Mouse (Mus musculus) gastrocnemius, postnatal 36 days (tissue): ENCODE measurements at regions not wholly inside any gene's neighbourhood (a gene's known extent, or its start where the extent isn't known, plus 50 kb on each side); places are given as distances from the start of the nearest gene placed in this dataset.

ENCODE experiments used
- DNase-seq, 2 experiments: peaks; one replicate each; pipeline ENCODE4 v3.0.0; 2022
- intact Hi-C: fragments of 180-260 bp; cut with DNase I; formaldehyde crosslinking; loops from one replicate; pipeline ENCODE4 v1.15.1; 2025

- intact Hi-C loops, result loop anchor here (5.0 kb wide), 1 partner anchor 108 kb away; no protein-coding TSS in a partner anchor
- DNase-seq, result no peak
Observed at GRCm38 (mm10) chr2:133614672-133615071, 62.7 kb downstream of the Bmp2 start.

DNA sequence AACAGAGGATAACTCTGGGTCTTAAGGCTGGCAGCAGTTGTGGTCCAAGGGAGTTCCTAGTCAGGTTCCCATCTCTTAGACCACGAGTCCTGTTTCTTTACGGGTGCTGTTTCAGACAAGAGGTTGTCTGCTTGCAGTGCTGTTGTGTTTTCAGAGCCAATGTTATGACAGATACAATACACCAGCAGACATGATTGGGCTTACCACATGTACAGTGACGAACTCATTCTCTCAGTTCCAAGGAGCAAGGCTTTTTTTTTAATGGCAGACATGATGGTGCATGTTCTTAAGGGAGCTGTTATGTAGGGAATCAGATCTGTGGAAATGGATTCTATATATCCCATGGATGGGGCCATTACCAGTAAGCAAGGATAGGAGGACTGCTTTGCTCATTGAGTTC, 63.3 kb downstream of the Bmp2 start:
- no peak for DNase-seq
- intact Hi-C loops, result no loop called here

DNA sequence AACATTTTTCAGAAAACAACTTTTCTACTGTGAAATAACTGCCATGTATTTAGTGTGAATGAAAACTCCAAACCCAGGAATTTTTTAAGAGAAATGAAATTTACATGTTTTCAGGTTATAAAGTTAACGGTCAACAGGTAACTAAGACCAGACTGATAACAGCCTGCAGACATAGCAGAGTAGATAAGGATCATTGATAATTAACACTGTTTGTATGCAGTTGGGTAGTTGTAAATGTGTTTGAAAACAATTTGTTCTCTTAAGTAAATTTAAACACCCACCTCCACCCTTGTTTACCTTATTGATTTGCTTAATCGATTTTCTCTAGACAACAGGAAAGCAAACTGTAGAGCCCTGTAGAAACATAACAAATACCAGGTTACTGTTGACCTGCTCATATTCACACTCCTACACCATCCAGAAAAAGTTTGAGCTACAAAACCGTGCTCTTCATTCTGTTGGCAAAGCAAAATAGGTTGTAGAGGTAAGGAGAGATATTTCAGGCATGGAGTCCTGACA, 65.4 kb downstream of the Bmp2 start:
- intact Hi-C loops, result no loop called here

DNA sequence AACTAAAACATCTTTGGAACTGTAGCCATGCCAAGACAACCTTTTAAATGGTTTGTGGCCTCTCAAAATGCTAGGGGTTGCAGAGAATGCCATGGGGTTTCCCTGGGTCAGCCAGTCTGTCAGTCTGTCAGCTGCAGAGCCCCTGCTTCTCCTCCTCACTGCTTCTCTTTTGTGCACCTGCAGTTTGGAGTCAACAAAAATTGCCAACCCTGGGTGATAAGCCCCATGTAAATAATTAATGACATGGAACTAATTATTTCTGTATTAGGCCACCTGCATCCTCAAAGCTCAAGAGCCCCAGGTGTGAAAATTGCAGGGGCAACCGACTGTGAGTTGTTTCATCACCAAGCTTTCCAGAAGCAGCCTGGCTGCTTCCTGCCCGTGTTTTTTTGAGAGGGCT, 70.6 kb downstream of the Bmp2 start:
- intact Hi-C loops, result no loop called here
- no peak for DNase-seq

More for the DNA sequence above, 65.4 kb downstream of the Bmp2 start:
- DNase-seq, result no peak

DNA sequence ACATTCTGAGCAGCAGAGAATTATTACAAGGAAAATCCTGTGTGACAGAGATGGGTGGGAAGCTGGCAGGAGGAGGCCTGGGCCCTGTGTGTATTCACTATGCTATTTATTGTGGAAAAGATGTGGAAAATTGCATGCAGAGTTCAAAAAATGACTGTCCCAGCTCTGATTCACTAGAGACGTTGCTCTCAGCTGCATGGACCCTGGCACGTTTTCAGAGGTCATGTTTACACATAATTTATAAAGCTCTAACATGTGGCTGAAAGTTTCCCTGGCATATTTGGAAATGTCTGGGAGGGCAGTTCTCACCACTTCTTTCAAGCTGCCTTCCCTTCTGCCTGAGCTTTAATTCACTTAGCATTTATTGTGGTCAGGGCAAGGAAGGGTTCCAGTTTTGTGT, 73.6 kb downstream of the Bmp2 start:
- intact Hi-C loops, result no loop called here

GRCm38 (mm10) chr2:133628874-133629273, 76.9 kb downstream of the Bmp2 start:
- intact Hi-C loops, result no loop called here
- no peak for DNase-seq

More for the DNA sequence above, 73.6 kb downstream of the Bmp2 start:
- DNase-seq, result no peak

GRCm38 (mm10) chr2:133635434-133635833, 83.5 kb downstream of the Bmp2 start:
- intact Hi-C loops, result no loop called here
- no peak for DNase-seq

GRCm38 (mm10) chr2:133649874-133650481, 98.0 kb downstream of the Bmp2 start:
- intact Hi-C loops, result no loop called here
- no peak for DNase-seq

DNA sequence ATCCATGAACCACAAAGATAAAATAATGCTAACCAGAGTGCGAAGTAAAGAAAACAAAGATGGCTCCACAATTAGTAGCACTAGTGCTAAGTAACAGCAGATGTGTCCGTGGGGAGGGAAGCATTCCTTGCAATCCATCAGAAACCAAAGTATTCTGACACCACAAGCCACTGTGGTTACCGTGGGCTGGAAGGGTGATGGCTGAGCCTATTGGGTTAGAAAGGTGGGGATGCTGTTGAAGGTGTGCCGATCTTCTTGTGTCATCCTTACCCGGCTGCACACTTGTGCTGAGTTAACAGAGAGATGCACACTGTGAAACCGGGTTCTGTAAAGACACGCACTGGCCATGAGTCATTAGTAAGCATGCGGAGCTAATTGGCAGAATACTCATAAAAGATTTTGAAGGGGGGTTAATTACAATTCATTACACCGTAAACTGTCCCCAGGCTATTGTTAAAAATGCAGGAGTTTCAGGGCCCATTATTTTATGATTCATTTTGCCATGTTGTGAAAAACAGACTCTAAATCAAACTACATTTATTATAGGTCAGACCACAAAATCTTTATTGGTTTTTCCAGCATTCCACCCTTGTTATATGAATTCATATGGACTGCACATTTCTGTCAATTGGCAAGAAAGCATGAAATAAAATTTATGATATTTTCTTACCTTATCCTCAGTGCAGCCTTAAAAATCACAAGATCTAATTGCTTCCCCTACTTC, 114.5 kb downstream of the Bmp2 start:
- intact Hi-C loops, result no loop called here
- no peak for DNase-seq

DNA sequence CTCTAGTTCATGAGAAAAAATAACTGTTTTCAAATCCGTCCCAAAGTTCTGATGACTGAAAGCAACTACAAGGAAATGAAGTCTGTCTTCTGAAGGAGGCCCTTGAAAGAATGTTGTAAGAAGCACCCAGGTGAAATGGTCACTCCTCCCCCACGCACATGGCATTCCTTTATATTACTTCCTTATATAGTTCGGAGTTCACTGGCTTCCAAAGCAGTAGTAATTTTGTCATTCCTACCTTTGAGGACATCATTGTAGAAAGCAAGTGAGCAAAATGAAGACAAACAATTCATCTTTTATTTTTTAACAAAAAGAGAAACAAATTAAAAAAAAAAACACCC, 115.1 kb downstream of the Bmp2 start:
- intact Hi-C loops, result no loop called here
- no peak for DNase-seq

- intact Hi-C loops, result no loop called here
- peak; percentile 7 to 16 for DNase-seq
Observed at GRCm38 (mm10) chr2:133669821-133670220, 117.9 kb downstream of the Bmp2 start.

DNA sequence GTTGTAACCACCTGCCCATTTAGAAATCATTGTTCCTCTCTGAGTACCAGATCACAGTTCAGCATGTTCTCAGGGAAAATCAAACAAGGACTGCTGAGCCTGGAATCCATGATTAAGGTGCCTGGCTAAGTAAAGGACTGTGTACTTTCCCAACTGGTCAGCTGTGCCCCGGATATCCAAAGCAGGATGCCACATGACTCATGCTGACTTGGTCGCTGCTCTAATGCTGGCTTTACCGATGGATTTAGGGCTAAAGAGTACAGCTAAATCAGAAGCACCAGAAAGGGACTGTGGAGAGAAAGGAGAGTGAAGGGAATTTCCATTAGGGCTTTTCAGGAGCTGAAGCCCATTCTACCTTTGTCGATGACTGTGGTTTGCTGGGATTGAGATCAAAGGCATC, 119.6 kb downstream of the Bmp2 start:
- DNase-seq, result no peak
- intact Hi-C loops, result no loop called here

DNA sequence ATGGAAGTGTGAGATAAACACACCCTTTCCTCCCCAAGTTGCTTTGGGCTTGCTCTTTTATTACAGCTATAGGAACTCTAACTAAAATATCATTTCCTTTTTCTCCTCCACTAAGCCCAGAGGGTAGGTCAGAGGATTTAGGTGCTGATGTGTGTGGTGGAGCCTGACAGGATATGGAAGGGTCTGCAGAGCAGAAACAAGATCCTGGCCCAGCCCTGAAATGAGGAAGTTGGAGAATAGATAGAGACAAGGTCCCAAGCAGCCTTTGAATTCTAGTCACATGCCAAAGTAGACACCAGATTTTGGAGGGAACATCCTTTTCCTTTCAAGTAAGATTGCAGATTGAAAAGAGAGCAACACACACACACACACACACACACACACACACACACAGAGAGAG, 132.4 kb downstream of the Bmp2 start:
- DNase-seq, result no peak
- intact Hi-C loops, result no loop called here

DNA sequence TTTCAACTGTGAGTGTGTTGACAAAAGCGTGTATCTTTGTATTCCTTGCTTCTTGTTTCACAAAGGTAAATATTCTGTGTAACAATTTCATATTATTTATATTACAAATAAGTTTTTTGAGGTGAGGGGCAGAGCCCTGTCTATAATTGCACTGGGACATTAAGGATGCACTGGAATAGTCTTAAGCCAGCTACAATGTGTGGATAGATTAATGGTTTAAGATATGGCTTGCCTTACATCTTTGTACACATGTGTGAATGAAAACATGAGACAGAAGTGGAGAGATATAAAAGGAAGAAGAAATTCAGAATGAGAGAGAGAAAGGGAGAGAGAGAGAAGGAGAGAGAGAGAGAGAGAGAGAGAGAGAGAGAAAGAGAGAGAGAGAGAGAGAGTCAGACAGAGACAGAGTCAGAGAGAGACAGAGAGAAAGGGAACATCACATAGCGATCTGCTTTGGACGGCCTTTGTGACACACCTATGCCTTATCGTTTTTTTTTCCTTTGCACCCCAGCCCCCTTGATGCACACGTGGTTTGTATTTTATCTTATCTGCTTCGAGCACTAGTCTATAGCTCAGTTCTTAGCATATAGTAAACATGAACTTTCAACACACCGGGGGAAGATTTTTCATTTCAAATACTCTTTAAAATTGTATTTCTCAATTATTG, 136.3 kb downstream of the Bmp2 start:
- intact Hi-C loops, result no loop called here
- DNase-seq, result no peak

DNA sequence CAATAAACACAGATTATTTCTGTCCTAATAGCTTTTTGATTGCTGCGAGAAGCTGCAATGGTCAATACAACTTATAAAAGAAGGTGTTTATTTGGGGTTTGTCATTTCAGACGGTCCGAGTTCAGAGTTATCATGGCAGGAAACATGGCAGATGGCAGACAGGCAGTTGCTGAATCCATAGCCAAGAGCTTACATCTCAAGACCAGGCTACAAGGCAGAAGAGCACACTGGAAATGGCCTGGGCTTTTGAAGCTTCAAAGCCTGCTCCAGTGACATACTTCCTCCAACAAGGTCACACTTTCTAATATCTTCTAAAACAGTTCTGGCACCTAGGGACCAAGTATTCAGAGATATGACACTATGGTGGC, 136.8 kb downstream of the Bmp2 start:
- no peak for DNase-seq
- intact Hi-C loops, result no loop called here

DNA sequence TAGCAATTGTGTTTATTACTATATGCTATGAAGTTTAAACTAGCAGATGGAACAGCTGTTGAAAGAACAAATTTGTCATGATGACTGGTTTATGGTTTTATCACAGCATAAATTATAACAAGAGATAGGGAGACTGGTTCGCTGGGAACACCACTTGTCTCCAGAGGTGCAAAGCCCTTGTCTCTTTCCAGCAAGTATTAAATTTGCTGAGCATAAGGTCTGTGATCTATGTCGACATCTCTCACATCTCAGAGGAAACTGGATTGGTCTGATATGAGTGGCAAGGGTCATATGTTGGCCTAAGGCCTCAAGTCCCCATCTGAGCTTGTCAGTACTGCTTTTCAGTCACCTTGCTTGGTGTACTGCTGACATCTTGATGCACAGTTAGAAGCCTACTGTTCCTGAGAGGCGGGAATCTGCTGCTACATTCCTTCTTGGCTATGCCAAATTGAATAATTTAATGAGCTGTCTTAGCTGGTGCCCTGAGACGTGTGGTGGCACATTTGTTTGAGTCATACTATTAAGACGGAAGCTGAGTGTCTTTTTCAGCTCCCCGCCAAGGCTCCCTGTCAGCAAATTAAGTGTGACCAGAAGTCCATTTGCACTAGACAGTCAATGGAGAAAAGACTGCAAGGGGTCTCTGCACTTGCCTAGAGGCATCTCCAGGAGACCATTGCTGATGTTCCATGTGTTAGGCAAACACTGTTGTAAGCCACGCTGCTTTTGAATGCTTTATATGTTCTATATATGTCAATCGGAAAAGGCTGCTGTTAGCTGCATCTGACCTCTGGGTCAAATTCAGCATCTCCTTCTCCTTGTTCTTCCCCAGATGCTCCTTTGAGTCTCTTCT, 157.0 kb downstream of the Bmp2 start:
- no peak for DNase-seq
- intact Hi-C loops, result no loop called here

DNA sequence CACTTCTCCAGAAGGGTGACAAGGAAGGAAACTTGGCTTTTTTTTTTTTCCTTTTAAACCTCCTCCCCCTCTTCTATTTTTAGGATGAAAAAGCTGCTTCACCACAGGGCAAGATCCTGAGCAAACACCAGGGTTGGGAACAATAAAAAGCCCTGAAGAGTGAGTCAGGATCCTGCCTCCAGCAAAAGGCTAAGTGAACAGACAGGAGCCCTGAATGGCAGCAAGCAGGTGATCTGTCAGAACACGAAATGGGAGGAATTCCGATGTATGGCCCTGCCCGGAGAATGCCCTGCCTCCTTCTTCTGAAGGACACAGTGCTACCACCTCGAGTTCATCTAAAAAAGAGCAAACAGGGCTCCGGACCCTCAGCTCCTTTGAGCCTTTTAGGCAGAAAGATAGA, 164.3 kb downstream of the Bmp2 start:
- intact Hi-C loops, result no loop called here

GRCm38 (mm10) chr2:133717076-133717475, 165.1 kb downstream of the Bmp2 start:
- no peak for DNase-seq
- intact Hi-C loops, result no loop called here

More for the DNA sequence above, 164.3 kb downstream of the Bmp2 start:
- DNase-seq, result no peak

DNA sequence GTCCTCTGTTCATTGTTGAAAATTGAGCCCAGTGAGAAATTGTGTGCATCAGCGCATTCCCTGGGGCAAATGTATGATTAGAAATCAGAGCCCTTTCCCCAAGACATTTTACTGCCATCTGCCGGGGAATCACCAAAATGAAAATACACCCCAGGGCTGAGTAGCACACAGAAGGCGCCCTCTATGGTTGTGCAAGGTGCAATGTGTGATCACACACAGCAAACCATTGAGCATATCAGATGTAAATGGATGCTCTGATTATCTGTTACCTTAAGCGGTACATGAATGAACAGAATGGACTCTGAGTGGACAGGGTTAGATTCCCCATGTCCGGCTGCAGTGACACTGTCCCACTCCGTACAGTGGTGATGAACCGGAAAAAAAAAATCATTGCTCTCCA, 172.4 kb downstream of the Bmp2 start:
- intact Hi-C loops, result loop anchor here (5.0 kb wide), 2 partner anchors 112 to 177 kb away; no protein-coding TSS in a partner anchor
- DNase-seq, result no peak

DNA sequence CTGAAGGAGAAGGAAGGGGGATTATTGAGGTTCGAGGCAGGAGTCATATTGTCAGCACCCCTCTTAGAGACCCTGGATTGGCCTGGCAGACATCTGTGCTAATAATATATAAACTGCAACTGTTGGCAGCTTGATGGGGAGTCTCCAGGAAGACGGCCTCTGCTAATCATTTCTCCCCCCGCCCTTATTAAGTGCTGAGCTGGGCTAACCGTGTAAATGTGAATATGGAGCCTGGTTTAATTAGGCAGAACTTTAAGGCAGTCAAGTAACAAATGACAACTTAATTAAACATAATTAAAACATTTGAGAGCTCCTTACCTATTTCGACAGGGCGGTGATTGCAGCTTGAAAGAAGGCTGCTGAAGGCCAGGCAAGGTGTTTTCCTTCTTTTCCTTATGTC, 172.8 kb downstream of the Bmp2 start:
- DNase-seq, result no peak
- intact Hi-C loops, result loop anchor here (5.0 kb wide), 2 partner anchors 112 to 177 kb away; no protein-coding TSS in a partner anchor
